Mouse (Mus musculus) liver, adult 2 months (tissue): ENCODE results near the gene Gm45713. TPM values are rescaled to one million over a fixed set of nuclear protein-coding genes. Genes with fewer than 3 reads are reported as not detected.
A peak's percentile ranks its signal among the peaks of the same experiment; 100 is the strongest.

Experiments
- DNase-seq: peaks from one replicate; pipeline ENCODE4 v3.0.0-alpha.2; 2011; ENCODE audit warnings: low read depth, low spot score; ENCODE audit errors: extremely low read depth
- H3K27ac ChIP-seq: fragments of 200-500 bp; replicated peaks from 2 replicates; pipeline ENCODE4 v1.5.1; 2012; ENCODE audit warnings: low read depth, mild to moderate bottlenecking, control low read depth, inconsistent platforms, low read length; ENCODE audit not compliant: insufficient read depth
- H3K27me3 ChIP-seq: fragments of 200-500 bp; 2 replicates; pipeline ENCODE4 v1.6.1; 2012; ENCODE audit warnings: mild to moderate bottlenecking, moderate library complexity, low read length, inconsistent platforms; ENCODE audit not compliant: control insufficient read depth, insufficient read depth
- H3K36me3 ChIP-seq: fragments of 200-500 bp; 2 replicates; pipeline ENCODE4 v1.6.1; 2012; ENCODE audit warnings: low read length, inconsistent platforms; ENCODE audit not compliant: control insufficient read depth, insufficient read depth
- H3K4me1 ChIP-seq: fragments of 200-500 bp; 2 replicates; pipeline ENCODE4 v1.6.1; 2011; ENCODE audit warnings: low read length; ENCODE audit not compliant: control insufficient read depth, insufficient read depth
- H3K4me3 ChIP-seq: fragments of 200-500 bp; 2 replicates; pipeline ENCODE4 v1.5.1; 2011; ENCODE audit warnings: low read depth, mild to moderate bottlenecking, control low read depth, low read length, moderate library complexity; ENCODE audit not compliant: insufficient read depth
- H3K79me2 ChIP-seq: fragments of 200-500 bp; 2 replicates; pipeline ENCODE4 v1.6.1; 2012; ENCODE audit warnings: inconsistent platforms, mild to moderate bottlenecking, low read length, moderate library complexity; ENCODE audit not compliant: control insufficient read depth, insufficient read depth
- H3K9ac ChIP-seq: fragments of 200-500 bp; 2 replicates; pipeline ENCODE4 v1.6.1; 2012; ENCODE audit warnings: low read depth, mild to moderate bottlenecking, control low read depth, inconsistent platforms, low read length
- CTCF ChIP-seq: fragments of 200-500 bp; IDR thresholded peaks from 2 replicates; pipeline ENCODE4 v1.5.1; 2011; ENCODE audit warnings: low read depth, low read length, control low read depth
- POLR2A ChIP-seq: fragments of 200-500 bp; IDR thresholded peaks from 2 replicates; pipeline ENCODE4 v1.6.1; 2011; ENCODE audit warnings: low read length, control low read depth; ENCODE audit not compliant: insufficient read depth; ENCODE audit errors: extremely low read depth
- WGBS: fragments of 180-500 bp; shearing (Covaris S2); methylation state at CpG from one replicate; pipeline ENCODE4 v1.1.7; 2018; 5-methylcytosine and 5-hydroxymethylcytosine counted together
- polyA plus RNA-seq: library from polyadenylated mRNA; depleted of rRNA; stranded (reverse); fragments of >200 nt; gene quantifications from 2 replicates; pipeline ENCODE4 v1.2.3, GENCODE M21; 2012; rRNA removed
- total RNA-seq: library from RNA; depleted of rRNA; stranded (reverse); fragments of >200 nt; gene quantifications from 2 replicates; pipeline ENCODE4 v1.2.3, GENCODE M21; 2014; rRNA removed

The Gm45713 gene
- total and polyA plus RNA-seq, 2 experiments: not detected

DNA sequence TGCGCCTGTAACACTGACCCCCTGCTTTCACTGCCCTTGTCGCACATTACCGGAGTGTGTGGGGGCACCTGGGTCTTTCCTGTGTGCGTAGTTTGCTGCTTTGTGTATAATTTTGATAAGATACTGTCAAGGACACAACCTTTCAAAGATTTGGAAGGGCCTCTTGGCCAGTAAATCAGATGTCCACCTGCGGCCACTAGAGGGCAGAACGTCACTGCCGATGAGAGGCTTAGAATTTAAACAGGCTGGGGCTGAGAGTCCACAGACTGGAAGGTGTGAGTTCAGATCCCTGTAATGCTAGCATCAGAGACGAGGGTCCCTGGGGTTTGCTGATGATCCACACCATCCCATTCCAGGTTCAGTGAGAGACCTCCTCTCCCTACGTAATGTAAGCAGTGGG lies 57.5 kb downstream of the Gm45713 start:
- no peaks in the 10 kb centered on the region for H3K36me3 ChIP-seq
- peaks cover 7% of the 10 kb centered on the region; the same call in 1 of the 2 replicates for H3K4me1 ChIP-seq
- TF ChIP-seq CTCF: peak; percentile 81
- no peak for TF ChIP-seq POLR2A

DNA sequence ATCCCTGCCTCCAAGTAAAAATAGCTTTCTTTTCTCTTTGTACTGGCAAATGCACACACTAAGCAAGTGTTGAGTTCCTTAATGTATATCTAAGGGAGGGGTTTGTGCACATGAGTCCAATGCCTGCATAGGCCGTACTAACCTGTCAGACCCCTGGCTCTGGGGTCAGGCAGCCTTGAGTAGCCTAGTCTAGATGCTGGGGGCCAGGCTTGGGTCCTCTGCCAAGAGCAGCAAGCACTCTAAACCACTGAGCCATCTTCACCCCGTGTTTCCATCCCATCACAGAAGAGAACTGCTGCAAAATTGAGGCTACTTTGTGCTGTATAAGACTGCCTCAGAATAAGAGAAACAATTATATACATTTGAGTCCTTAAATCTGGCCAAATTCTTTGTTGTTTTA lies 58.2 kb downstream of the Gm45713 start:
- Histone ChIP-seq H3K27ac (no peak overlapping the region), H3K79me2 (peaks cover 10% of the 10 kb centered on the region; the same call in 1 of the 2 replicates), H3K4me1 (peaks cover 12% of the 10 kb centered on the region), H3K4me3 (no peak overlapping the region), H3K27me3 (no peaks in the 10 kb centered on the region), H3K9ac (no peak overlapping the region), H3K36me3 (no peaks in the 10 kb centered on the region)
- 90% methylated on average over 2 of the region's 2 CpGs for WGBS
- TF ChIP-seq POLR2A (no peak), CTCF (no peak)
- DNase-seq: no peak

More for the DNA sequence above, 57.5 kb downstream of the Gm45713 start:
- Histone ChIP-seq H3K27me3 (no peaks in the 10 kb centered on the region), H3K9ac (no peak overlapping the region), H3K4me3 (no peak overlapping the region), H3K79me2 (0 out of 2 replicates have a peak, but pooled peaks cover 5% of the 10 kb centered on the region), H3K27ac (no peak overlapping the region)
- 23% methylated on average over 9 of the region's 9 CpGs for WGBS
- peak; percentile 62 for DNase-seq

GRCm38 (mm10) chr7:45077322-45077721 lies 58.7 kb downstream of the Gm45713 start:
- no peaks in the 10 kb centered on the region for H3K36me3 ChIP-seq
- no peak for DNase-seq

DNA sequence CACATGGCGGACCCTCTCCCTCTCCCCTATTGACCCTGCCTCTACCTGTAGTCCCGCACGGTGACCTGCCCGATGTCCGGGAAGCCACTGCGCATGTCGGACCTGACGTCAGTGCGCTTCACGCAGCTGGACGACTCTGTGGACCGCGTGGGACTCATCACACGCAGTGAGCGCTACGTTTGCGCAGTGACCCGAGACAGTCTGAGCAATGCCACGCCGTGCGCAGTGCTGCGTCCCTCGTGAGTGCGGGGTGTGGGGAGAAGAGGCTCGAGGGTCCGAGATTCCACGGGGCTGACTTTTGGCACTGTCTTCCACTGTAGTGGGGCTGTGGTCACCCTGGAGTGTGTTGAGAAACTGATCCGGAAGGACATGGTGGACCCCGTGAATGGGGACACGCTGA lies 59.5 kb downstream of the Gm45713 start:
- no peaks in the 10 kb centered on the region for H3K27me3 ChIP-seq
- H3K79me2 ChIP-seq: peaks cover 10% of the 10 kb centered on the region; the same call in 1 of the 2 replicates
- peaks cover 16% of the 10 kb centered on the region for H3K4me1 ChIP-seq
- H3K36me3 ChIP-seq: no peaks in the 10 kb centered on the region
- TF ChIP-seq POLR2A (no peak), CTCF (no peak)
- no peak overlapping the region for H3K27ac ChIP-seq
- no peak overlapping the region; the same call in 1 of the 2 replicates for H3K4me3 ChIP-seq
- no peak for DNase-seq
- WGBS: 94% methylated on average over 30 of the region's 30 CpGs
- no peak overlapping the region for H3K9ac ChIP-seq

More at GRCm38 (mm10) chr7:45077322-45077721, 58.7 kb downstream of the Gm45713 start:
- no peak overlapping the region for H3K4me3 ChIP-seq
- whole genome bisulfite sequencing: 91% methylated on average over 14 of the region's 14 CpGs
- no peak overlapping the region for H3K9ac ChIP-seq
- H3K27me3 ChIP-seq: no peaks in the 10 kb centered on the region
- H3K27ac ChIP-seq: no peak overlapping the region
- H3K79me2 ChIP-seq: peaks cover 10% of the 10 kb centered on the region; the same call in 1 of the 2 replicates
- TF ChIP-seq CTCF (no peak), POLR2A (no peak)
- H3K4me1 ChIP-seq: peaks cover 14% of the 10 kb centered on the region

Other genes with a start within 250 kb of the Gm45713 start
Only the 30 nearest of the 33 such genes appear.
- gene Ap2a1, start 206.7 kb downstream of the Gm45713 start, total RNA-seq: 14.5 and 18.3 TPM in 2 replicates
- 32.8 and 38.2 TPM in 2 replicates for gene Ap2a1, start 206.7 kb downstream of the Gm45713 start, polyA plus RNA-seq
- gene Tsks, start 193.0 kb downstream of the Gm45713 start, total RNA-seq: not detected in 2 replicates
- gene Tsks, start 193.0 kb downstream of the Gm45713 start, polyA plus RNA-seq: 0.20 and 0.51 TPM in 2 replicates
- gene Cpt1c, start 161.4 kb downstream of the Gm45713 start, total RNA-seq: 0.09 and 0.34 TPM in 2 replicates
- gene Cpt1c, start 161.4 kb downstream of the Gm45713 start, polyA plus RNA-seq: 0.71 and 0.91 TPM in 2 replicates
- 15.9 and 23.0 TPM in 2 replicates for gene Prmt1, start 149.7 kb downstream of the Gm45713 start, total RNA-seq
- gene Prmt1, start 149.7 kb downstream of the Gm45713 start, polyA plus RNA-seq: 26.0 and 36.1 TPM in 2 replicates
- gene Irf3, start 138.6 kb downstream of the Gm45713 start, total RNA-seq: 58.5 and 59.0 TPM in 2 replicates
- 82.0 and 101 TPM in 2 replicates for gene Irf3, start 138.6 kb downstream of the Gm45713 start, polyA plus RNA-seq
- 4.2 and 5.6 TPM in 2 replicates for gene Bcl2l12, start 137.5 kb downstream of the Gm45713 start, total RNA-seq
- gene Bcl2l12, start 137.5 kb downstream of the Gm45713 start, polyA plus RNA-seq: 13.3 and 14.5 TPM in 2 replicates
- gene Scaf1, start 119.9 kb downstream of the Gm45713 start, total RNA-seq: 4.4 and 9.7 TPM in 2 replicates
- gene Scaf1, start 119.9 kb downstream of the Gm45713 start, polyA plus RNA-seq: 25.7 and 31.8 TPM in 2 replicates
- gene Rras, start 118.3 kb downstream of the Gm45713 start, total RNA-seq: 8.9 and 13.9 TPM in 2 replicates
- gene Rras, start 118.3 kb downstream of the Gm45713 start, polyA plus RNA-seq: 53.4 and 54.9 TPM in 2 replicates
- gene Prr12, start 83.3 kb downstream of the Gm45713 start, total RNA-seq: 1.2 and 1.7 TPM in 2 replicates
- gene Prr12, start 83.3 kb downstream of the Gm45713 start, polyA plus RNA-seq: 2.7 and 3.7 TPM in 2 replicates
- 20.1 and 22.8 TPM in 2 replicates for gene Nosip, start 73.8 kb downstream of the Gm45713 start, total RNA-seq
- gene Nosip, start 73.8 kb downstream of the Gm45713 start, polyA plus RNA-seq: 31.4 and 35.8 TPM in 2 replicates
- gene Prrg2, start 73.6 kb downstream of the Gm45713 start, total RNA-seq: 26.1 and 32.8 TPM in 2 replicates
- gene Prrg2, start 73.6 kb downstream of the Gm45713 start, polyA plus RNA-seq: 74.1 and 83.8 TPM in 2 replicates
- 6.7 and 8.8 TPM in 2 replicates for gene Rcn3, start 44.0 kb downstream of the Gm45713 start, total RNA-seq
- gene Rcn3, start 44.0 kb downstream of the Gm45713 start, polyA plus RNA-seq: 14.9 and 16.3 TPM in 2 replicates
- 163 and 188 TPM in 2 replicates for gene Fcgrt, start 32.4 kb downstream of the Gm45713 start, total RNA-seq
- gene Fcgrt, start 32.4 kb downstream of the Gm45713 start, polyA plus RNA-seq: 170 and 193 TPM in 2 replicates
- gene Rps11, start 11.8 kb downstream of the Gm45713 start, total RNA-seq: 355 and 400 TPM in 2 replicates
- 95.1 and 111 TPM in 2 replicates for gene Rps11, start 11.8 kb downstream of the Gm45713 start, polyA plus RNA-seq
- 1,440 and 1,681 TPM in 2 replicates for gene Rpl13a, start 7.5 kb downstream of the Gm45713 start, total RNA-seq
- gene Rpl13a, start 7.5 kb downstream of the Gm45713 start, polyA plus RNA-seq: 488 and 544 TPM in 2 replicates
- gene Flt3l, start 201 bp upstream of the Gm45713 start, total RNA-seq: 3.2 and 5.4 TPM in 2 replicates
- gene Flt3l, start 201 bp upstream of the Gm45713 start, polyA plus RNA-seq: 20.8 and 30.8 TPM in 2 replicates
- 48.0 and 59.1 TPM in 2 replicates for gene Pih1d1, start 18.1 kb upstream of the Gm45713 start, total RNA-seq
- 62.1 and 66.4 TPM in 2 replicates for gene Pih1d1, start 18.1 kb upstream of the Gm45713 start, polyA plus RNA-seq
- gene Aldh16a1, start 18.4 kb upstream of the Gm45713 start, total RNA-seq: 33.3 and 47.6 TPM in 2 replicates
- gene Aldh16a1, start 18.4 kb upstream of the Gm45713 start, polyA plus RNA-seq: 116 and 162 TPM in 2 replicates
- 0.07 TPM in 1 of 2 replicates, not detected in the other for gene Slc17a7, start 27.7 kb upstream of the Gm45713 start, total RNA-seq
- gene Slc17a7, start 27.7 kb upstream of the Gm45713 start, polyA plus RNA-seq: not detected in 2 replicates
- not detected in 2 replicates for gene Gfy, start 43.3 kb upstream of the Gm45713 start, total RNA-seq
- gene Gfy, start 43.3 kb upstream of the Gm45713 start, polyA plus RNA-seq: not detected in 2 replicates
- not detected in 2 replicates for gene Pth2, start 44.8 kb upstream of the Gm45713 start, total RNA-seq
- not detected in 2 replicates for gene Pth2, start 44.8 kb upstream of the Gm45713 start, polyA plus RNA-seq
- gene Ccdc155, start 68.7 kb upstream of the Gm45713 start, total RNA-seq: not detected in 2 replicates
- not detected in 2 replicates for gene Ccdc155, start 68.7 kb upstream of the Gm45713 start, polyA plus RNA-seq
- gene Dkkl1, start 75.9 kb upstream of the Gm45713 start, total RNA-seq: not detected in 2 replicates
- gene Dkkl1, start 75.9 kb upstream of the Gm45713 start, polyA plus RNA-seq: 0.21 TPM in 1 of 2 replicates, not detected in the other
- gene Tead2, start 79.5 kb upstream of the Gm45713 start, total RNA-seq: 1.2 and 1.5 TPM in 2 replicates
- gene Tead2, start 79.5 kb upstream of the Gm45713 start, polyA plus RNA-seq: 0.97 and 2.9 TPM in 2 replicates
- gene Cd37, start 102.9 kb upstream of the Gm45713 start, total RNA-seq: 1.4 and 1.5 TPM in 2 replicates
- 4.5 and 11.5 TPM in 2 replicates for gene Cd37, start 102.9 kb upstream of the Gm45713 start, polyA plus RNA-seq
- 0.20 and 0.37 TPM in 2 replicates for gene Slc6a16, start 104.9 kb upstream of the Gm45713 start, total RNA-seq
- 0.86 and 1.9 TPM in 2 replicates for gene Slc6a16, start 104.9 kb upstream of the Gm45713 start, polyA plus RNA-seq
- gene Slc6a21, start 141.3 kb upstream of the Gm45713 start, total RNA-seq: not detected in 2 replicates
- gene Slc6a21, start 141.3 kb upstream of the Gm45713 start, polyA plus RNA-seq: 0.12 and 0.18 TPM in 2 replicates
- gene Trpm4, start 197.5 kb upstream of the Gm45713 start, total RNA-seq: 1.2 TPM in 2 replicates
- 1.2 and 1.5 TPM in 2 replicates for gene Trpm4, start 197.5 kb upstream of the Gm45713 start, polyA plus RNA-seq
- gene Hrc, start 199.1 kb upstream of the Gm45713 start, total RNA-seq: 0.28 TPM in 1 of 2 replicates, not detected in the other
- gene Hrc, start 199.1 kb upstream of the Gm45713 start, polyA plus RNA-seq: not detected in 2 replicates
- 0.07 TPM in 1 of 2 replicates, not detected in the other for gene Ppfia3, start 230.8 kb upstream of the Gm45713 start, total RNA-seq
- gene Ppfia3, start 230.8 kb upstream of the Gm45713 start, polyA plus RNA-seq: 0.14 TPM in 1 of 2 replicates, not detected in the other